Comparison of ENCODE assay signal across 8 mouse cellular contexts in genomic region chr19:36903377-36903776, GRCm38 (mm10). TPM values are rescaled to one million over a fixed set of nuclear protein-coding genes. Genes with fewer than 3 reads are reported as not detected.
DNase-seq lines count a peak whose midpoint lies in the region; ATAC-seq and TF ChIP-seq lines count a peak whose summit lies in the region.
"Had no signal": no experiment of that assay in that cellular context is flagged by ENCODE, and none has a peak within 500 bp of the region (broad histone marks: within the 10 kb centered on the region; RNA-seq: fewer than 3 reads in every experiment).

No protein-coding gene starts in this region.

- no peak for TF ChIP-seq CTCF in layer of hippocampus, adult 2 months (conservative IDR thresholded peaks at IDR 0.05)
- TF ChIP-seq CTCF in hindbrain, postnatal 0 days (IDR thresholded peaks at IDR 0.05; ENCODE audit: low read depth), result no peak

- peak overlapping the region; percentile 71; the same call in 1 of the 2 replicates for H3K4me3 ChIP-seq in layer of hippocampus, adult 2 months
- H3K4me3 ChIP-seq in forebrain, embryonic 13.5 days, result peak overlapping the region; percentile 50
- peak overlapping the region; percentile 53; the same call in 1 of the 2 replicates for H3K4me3 ChIP-seq in hindbrain, postnatal 0 days (ENCODE audit: low read length)
- H3K4me3 ChIP-seq in neural tube, embryonic 12.5 days, result no peak overlapping the region

- H3K27me3 ChIP-seq in forebrain, embryonic 13.5 days, result no peaks in the 10 kb centered on the region
- H3K27me3 ChIP-seq in hindbrain, postnatal 0 days (ENCODE audit: insufficient read depth, low read length), result no peaks in the 10 kb centered on the region
- H3K27me3 ChIP-seq in neural tube, embryonic 12.5 days (replicated peaks), result no peaks in the 10 kb centered on the region; the same call in 1 of the 2 replicates

- H3K9ac ChIP-seq in forebrain, embryonic 13.5 days, result 0 out of 2 replicates have a peak overlapping the region, but pooled peaks have one; percentile 75
- H3K9ac ChIP-seq in hindbrain, postnatal 0 days (replicated peaks; ENCODE audit: low read length), result peak overlapping the region; percentile 67; the same call in 1 of the 2 replicates
- H3K9ac ChIP-seq in neural tube, embryonic 12.5 days, result no peak overlapping the region

- ATAC-seq in forebrain, embryonic 13.5 days, result no peak
- no peak for ATAC-seq in hindbrain, postnatal 0 days
- ATAC-seq in neural tube, embryonic 12.5 days (ENCODE audit: low FRiP score, low read depth), result peak; percentile 19; the same call in 1 of the 2 replicates

- H3K27ac ChIP-seq in layer of hippocampus, adult 2 months, result peak overlapping the region; percentile 91
- peak overlapping the region; percentile 76 for H3K27ac ChIP-seq in forebrain, embryonic 13.5 days
- peak overlapping the region; percentile 75 for H3K27ac ChIP-seq in hindbrain, postnatal 0 days
- no peak overlapping the region; the same call in 1 of the 2 replicates for H3K27ac ChIP-seq in neural tube, embryonic 12.5 days

- no peaks in the 10 kb centered on the region for H3K36me3 ChIP-seq in forebrain, embryonic 13.5 days (ENCODE audit: poor library complexity, severe bottlenecking)
- no peaks in the 10 kb centered on the region for H3K36me3 ChIP-seq in hindbrain, postnatal 0 days (ENCODE audit: insufficient read depth, low read length)
- no peaks in the 10 kb centered on the region for H3K36me3 ChIP-seq in neural tube, embryonic 12.5 days

- H3K4me1 ChIP-seq in forebrain, embryonic 13.5 days, result peaks cover 15% of the 10 kb centered on the region
- H3K4me1 ChIP-seq in hindbrain, postnatal 0 days (ENCODE audit: insufficient read depth, low read length), result peaks cover 4% of the 10 kb centered on the region; the same call in 1 of the 2 replicates
- peaks cover 8% of the 10 kb centered on the region for H3K4me1 ChIP-seq in neural tube, embryonic 12.5 days

- DNase-seq in layer of hippocampus, adult 2 months (ENCODE audit: low spot score in 2 of 2), result no peak
- DNase-seq in layer of hippocampus, adult 8-10 months (ENCODE audit: low spot score in 2 of 2), result no peak
- DNase-seq in hindbrain, postnatal 0 days (ENCODE audit: low spot score), result no peak
- no peak for DNase-seq in right cerebral cortex, postnatal 25 days
- no peak for DNase-seq in Muller cell, postnatal 12 days (ENCODE audit: inconsistent ontology term)
- DNase-seq: kidney, adult 8-10 months had no signal

- peak overlapping the region; percentile 76 for H3K4me2 ChIP-seq in forebrain, embryonic 13.5 days
- peak overlapping the region; percentile 88 for H3K4me2 ChIP-seq in hindbrain, postnatal 0 days (ENCODE audit: low read depth, low read length)
- H3K4me2 ChIP-seq in neural tube, embryonic 12.5 days (replicated peaks), result peak overlapping the region; percentile 70

- WGBS in forebrain, embryonic 13.5 days, result 26% methylated on average over 7 of the region's 7 CpGs
- 30% methylated on average over 7 of the region's 7 CpGs for WGBS in hindbrain, postnatal 0 days
- WGBS in neural tube, embryonic 12.5 days, result 38% methylated on average over 7 of the region's 7 CpGs

- no peaks in the 10 kb centered on the region for H3K9me3 ChIP-seq in forebrain, embryonic 13.5 days (replicated peaks)
- H3K9me3 ChIP-seq in hindbrain, postnatal 0 days (ENCODE audit: low read length), result no peaks in the 10 kb centered on the region
- no peaks in the 10 kb centered on the region for H3K9me3 ChIP-seq in neural tube, embryonic 12.5 days

RNA-seq across cellular contexts. Expression of gene Fgfbp3, which starts 16.0 kb away (rescaled TPM):
- total RNA-seq in layer of hippocampus, adult 2 months (2021), result 1 to 10 TPM; 6.9 to 9.0 TPM
- total RNA-seq in layer of hippocampus, adult 8-10 months (2022), result 1 to 10 TPM; 6.0 to 8.2 (median 6.4) TPM
- polyA plus RNA-seq in forebrain, embryonic 13.5 days (2015; fragmentation: Nextera tagmentation; extraction: Ambion mirVana), result 25.5 and 26.2 TPM in 2 replicates
- total RNA-seq in hindbrain, postnatal 0 days (2014; rRNA removed), result 19.8 and 34.5 TPM in 2 replicates
- 26.4 and 27.7 TPM in 2 replicates for polyA plus RNA-seq in hindbrain, postnatal 0 days (2015; fragmentation: Nextera tagmentation; extraction: Ambion mirVana)
- polyA plus RNA-seq in neural tube, embryonic 12.5 days (2016; fragmentation: Nextera tagmentation; extraction: Ambion mirVana), result 99.2 and 108 TPM in 2 replicates

RNA-seq across cellular contexts. Expression of gene Btaf1, which starts 22.5 kb away (rescaled TPM):
- total RNA-seq in layer of hippocampus, adult 2 months (2021), result 10 to 100 TPM; 23.9 to 33.4 TPM
- total RNA-seq in layer of hippocampus, adult 8-10 months (2022), result 10 to 100 TPM; 21.4 to 34.2 (median 25.7) TPM
- polyA plus RNA-seq in forebrain, embryonic 13.5 days (2015; fragmentation: Nextera tagmentation; extraction: Ambion mirVana), result 11.0 and 12.3 TPM in 2 replicates
- total RNA-seq in hindbrain, postnatal 0 days (2014; rRNA removed), result 16.9 and 17.1 TPM in 2 replicates
- 3.5 TPM in 2 replicates for polyA plus RNA-seq in hindbrain, postnatal 0 days (2015; fragmentation: Nextera tagmentation; extraction: Ambion mirVana)
- 15.7 and 17.3 TPM in 2 replicates for polyA plus RNA-seq in neural tube, embryonic 12.5 days (2016; fragmentation: Nextera tagmentation; extraction: Ambion mirVana)
